Mouse (Mus musculus) bone marrow macrophage, adult 2 months (primary cell): Measurements from ENCODE around the gene Ahcyl2.

Source experiments
- CTCF ChIP-seq: IDR thresholded peaks from 2 replicates; pipeline ENCODE4 v1.5.1; 2012; ENCODE audit warnings: low read depth, mild to moderate bottlenecking, low read length, moderate library complexity
- POLR2A ChIP-seq: IDR thresholded peaks from 2 replicates; pipeline ENCODE4 v1.6.1; 2012; ENCODE audit warnings: mild to moderate bottlenecking, low read depth, low read length, borderline replicate concordance

GRCm38 (mm10) chr6:29736610-29737458 lies 31.0 kb upstream of the Ahcyl2 start:
- TF ChIP-seq POLR2A = no peak
- no peak for TF ChIP-seq CTCF
